Mouse (Mus musculus) kidney, adult 2 months (tissue): ENCODE results near the gene Ube2i.

ENCODE experiments used
- CTCF ChIP-seq: fragments of 200-500 bp; conservative IDR thresholded peaks from 2 replicates; pipeline ENCODE4 v1.5.1; 2011; ENCODE audit warnings: low read depth, mild to moderate bottlenecking, control low read depth, low read length, moderate library complexity, mixed read lengths; ENCODE audit not compliant: insufficient read depth, insufficient read length
- POLR2A ChIP-seq: fragments of 200-500 bp; IDR thresholded peaks from one replicate; pipeline ENCODE4 v1.6.1; 2011; ENCODE audit warnings: low read depth, low read length, control low read depth

- TF ChIP-seq POLR2A = no peak
- TF ChIP-seq CTCF = no peak
Measured at GRCm38 (mm10) chr17:25230700-25231099, 43.7 kb downstream of the Ube2i start.
